Mouse (Mus musculus) kidney, postnatal 10 days (tissue): ENCODE results near the gene Gli3.

ENCODE experiments used
- DNase-seq: peaks from one replicate; pipeline ENCODE4 v3.0.0; 2021; ENCODE audit warnings: mixed read lengths

Gene Gli3

GRCm38 (mm10) chr13:15498338-15498737 lies 35.3 kb downstream of the Gli3 start:
- DNase-seq, result no peak

DNA sequence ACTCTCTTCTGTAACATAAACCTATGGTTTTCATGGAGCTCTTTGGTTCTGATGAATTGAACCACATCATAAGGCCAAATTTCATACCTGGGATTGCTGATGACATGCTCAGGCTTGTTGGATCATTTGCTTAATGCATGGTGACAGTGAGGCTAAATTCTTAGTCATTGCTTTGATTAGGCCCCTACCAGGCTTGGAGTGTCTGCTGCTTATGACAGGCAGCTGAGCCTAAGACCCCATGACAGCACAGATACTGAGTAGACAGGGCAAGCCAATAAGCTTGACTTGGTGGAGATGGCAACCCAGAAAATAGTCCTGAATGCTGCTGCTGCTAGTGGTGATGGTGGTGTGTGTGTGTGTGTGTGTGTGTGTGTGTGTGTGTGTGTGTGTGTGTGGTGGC lies 47.9 kb downstream of the Gli3 start:
- no peak for DNase-seq

GRCm38 (mm10) chr13:15513114-15513513 lies 50.1 kb downstream of the Gli3 start:
- no peak for DNase-seq

DNA sequence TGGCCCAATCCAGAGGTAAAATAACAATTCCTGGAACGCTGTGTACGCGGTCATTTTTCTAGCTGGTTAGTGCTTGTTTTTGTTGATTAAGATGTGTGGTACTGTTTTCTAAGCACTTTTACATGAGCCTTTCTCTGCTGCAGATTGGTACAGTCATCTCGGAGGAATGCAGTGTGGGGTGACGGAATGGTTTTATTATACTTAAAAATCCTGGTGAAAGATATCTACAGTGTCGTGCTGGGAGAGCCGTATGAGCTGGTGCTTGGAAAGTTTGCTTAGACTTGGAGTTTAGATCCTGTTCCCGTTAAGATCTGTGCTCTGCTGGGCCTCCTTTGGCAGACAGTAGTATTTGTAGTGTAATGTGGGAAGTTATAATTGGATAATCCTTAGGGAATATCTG lies 51.0 kb downstream of the Gli3 start:
- DNase-seq, result no peak

GRCm38 (mm10) chr13:15517048-15517760 lies 54.2 kb downstream of the Gli3 start:
- DNase-seq, result no peak

GRCm38 (mm10) chr13:15520353-15520752 lies 57.3 kb downstream of the Gli3 start:
- no peak for DNase-seq

DNA sequence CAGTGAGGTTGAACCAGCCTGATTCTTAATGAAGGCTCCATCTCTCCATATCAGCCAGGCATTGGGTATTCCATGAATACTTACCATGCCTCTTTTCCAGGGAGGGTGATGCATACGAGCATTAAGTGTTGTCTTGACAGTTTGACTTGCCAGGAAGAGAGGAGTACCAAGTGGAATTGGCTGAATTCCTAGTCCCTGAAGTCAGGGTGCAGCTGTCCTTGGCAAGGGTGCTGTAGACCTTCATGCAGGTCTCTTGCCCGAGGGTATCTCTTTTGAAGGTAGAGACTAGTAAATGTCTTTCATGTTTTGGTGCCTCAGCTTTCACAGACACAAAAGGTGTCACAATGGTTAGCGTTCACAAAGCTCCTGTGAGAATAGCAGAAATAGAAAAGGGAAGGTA lies 59.1 kb downstream of the Gli3 start:
- no peak for DNase-seq

DNA sequence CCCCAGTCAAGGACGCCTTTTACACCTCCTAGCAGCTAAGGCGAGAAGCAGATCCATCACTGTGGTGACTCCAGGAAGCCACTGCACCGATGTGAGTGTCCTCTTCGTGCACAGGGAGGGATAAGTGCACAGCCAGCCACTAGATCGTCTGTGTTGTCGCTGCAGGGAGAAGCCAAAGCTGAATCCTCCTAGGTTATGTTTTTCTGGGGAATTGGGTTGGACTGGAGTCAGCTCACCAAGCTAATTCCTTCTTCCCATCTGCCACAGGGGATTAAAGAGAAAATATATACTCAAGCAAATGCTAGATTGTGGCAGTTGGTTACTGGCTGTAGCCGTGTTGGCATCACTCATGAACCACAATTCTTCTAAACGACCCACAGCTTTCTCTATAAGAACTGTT lies 61.2 kb downstream of the Gli3 start:
- DNase-seq, result no peak

GRCm38 (mm10) chr13:15526691-15527090 lies 63.7 kb downstream of the Gli3 start:
- DNase-seq, result no peak

DNA sequence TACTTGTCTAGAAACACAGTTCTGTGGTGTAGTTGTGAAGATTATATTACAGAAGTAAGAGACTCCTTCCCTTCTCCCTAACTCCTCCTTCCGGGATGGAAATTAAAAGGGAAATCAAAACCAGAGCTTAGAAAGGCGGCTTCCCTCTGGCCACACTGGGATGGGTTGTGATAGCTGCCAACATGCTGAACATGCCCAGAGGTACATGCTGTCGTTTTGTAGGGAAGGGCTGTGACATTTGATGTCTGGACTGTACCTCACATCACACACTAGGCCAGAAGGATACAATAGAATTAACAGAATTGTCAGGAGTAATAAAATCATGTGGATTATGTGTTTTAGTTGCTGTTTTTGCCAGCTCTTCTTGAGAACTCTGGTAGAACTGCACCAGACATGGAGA lies 68.5 kb downstream of the Gli3 start:
- DNase-seq, result no peak

DNA sequence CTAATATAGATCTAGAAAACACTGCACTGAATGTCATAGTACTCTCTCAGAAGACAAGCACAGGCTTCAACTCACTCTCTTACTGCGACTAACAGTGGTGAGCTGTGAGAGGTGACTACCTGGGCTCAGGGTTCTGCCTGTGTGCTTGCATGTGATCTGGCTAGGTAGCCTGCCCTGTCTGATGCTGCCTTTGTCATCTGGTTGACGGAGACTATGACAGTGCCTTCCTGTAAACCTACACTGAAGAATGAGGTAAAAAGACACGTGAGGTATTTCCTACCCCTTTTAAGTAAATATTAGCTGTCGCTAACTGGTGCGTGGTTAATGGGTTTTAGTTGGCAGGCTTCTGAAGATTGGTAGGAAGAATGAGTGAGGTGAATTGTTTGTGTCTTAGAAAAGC lies 74.2 kb downstream of the Gli3 start:
- DNase-seq, result no peak

- DNase-seq, result peak; percentile 31
These were observed 74.6 kb downstream of the Gli3 start for GRCm38 (mm10) chr13:15537611-15538010.

- peak; percentile 43 for DNase-seq
These were observed 75.4 kb downstream of the Gli3 start for GRCm38 (mm10) chr13:15538389-15538788.

DNA sequence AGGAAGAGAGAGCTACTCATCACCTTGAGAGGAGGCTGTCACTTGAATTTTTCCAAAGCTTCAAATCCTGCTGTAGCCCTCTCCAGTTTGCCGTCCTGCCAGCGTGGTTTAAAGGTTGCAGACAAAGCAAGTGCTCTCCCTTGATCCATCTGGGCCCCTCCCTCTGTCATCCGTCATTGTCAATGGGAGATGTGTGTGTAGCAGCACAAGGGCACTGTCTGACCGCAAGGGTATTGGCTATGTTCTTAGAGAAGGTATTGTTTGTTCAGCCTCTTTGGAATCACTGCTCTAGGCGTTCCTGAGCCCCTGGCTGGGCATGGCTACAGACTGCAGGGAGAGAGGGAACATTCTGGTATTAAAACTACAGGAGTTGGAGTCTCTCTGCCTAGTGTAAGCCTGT lies 79.0 kb downstream of the Gli3 start:
- no peak for DNase-seq

DNA sequence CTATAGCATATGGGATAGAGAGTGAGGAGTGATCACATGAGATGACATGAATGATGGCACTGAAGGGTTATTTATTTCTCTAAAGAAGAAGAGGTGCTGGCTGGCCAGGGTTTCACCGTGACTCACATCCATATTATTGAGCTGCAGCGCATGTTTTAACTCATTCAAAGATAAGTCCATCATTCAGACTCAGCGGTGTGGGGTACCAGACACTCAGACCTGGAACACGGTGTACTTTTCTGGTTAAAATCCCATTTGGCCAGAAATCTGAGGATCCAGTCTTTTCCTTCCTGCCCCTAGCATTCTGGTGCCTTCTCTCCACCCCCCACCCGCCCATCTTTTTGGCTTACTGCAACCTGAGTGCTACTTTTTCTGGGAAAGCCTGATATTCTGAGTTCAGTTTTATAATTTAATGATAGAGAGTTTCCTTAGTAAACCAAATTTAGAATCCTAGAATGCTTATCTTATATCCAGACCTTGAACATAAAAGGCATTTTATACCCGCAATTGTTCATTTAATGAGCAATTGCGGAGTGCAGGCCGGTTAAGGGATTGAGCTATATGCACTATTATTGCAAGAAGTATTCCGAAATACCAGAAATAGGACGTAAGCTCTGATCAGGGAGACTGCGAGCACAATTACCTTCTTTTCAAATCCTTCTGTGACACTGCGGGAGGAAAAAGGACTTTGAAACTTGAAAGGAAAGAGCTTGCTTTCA lies 80.3 kb downstream of the Gli3 start:
- DNase-seq, result no peak

DNA sequence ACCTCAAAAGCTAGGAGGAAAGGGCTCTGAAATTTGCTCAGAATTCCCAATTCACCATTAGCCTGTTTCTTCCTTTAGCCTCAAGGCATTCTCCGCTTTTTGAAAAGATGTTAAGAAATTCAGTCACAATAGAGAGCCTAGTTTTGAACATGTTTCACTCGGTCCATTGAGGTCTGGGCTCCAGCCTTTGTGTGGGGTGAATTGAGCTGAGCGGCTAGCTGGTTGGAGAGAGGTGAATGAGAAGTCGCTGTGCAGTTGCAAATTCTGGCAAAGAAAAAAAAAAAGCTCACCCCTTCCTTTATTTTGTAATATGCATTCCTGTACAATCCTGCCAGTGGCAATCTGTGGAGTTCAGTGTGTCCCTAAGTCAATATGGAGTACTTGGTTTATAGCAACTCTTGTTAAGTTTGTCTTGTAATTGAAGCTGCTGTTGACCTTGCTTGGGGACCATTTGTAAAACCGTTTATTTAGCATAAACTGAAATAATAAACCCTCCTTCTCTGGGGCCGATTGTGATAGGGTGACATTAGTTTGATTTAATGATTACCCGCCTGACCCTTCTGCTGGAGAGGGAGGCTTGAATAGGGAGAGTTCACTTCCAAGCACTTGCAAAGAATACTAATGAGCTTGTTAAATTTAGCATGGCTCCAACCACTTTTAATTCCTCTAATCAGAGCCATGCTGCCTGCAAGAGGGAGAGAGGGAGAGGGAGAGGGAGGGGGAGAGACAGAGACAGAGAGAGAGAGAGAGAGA lies 81.0 kb downstream of the Gli3 start:
- no peak for DNase-seq

- DNase-seq, result no peak
These were observed 82.4 kb downstream of the Gli3 start for GRCm38 (mm10) chr13:15545346-15545896.

DNA sequence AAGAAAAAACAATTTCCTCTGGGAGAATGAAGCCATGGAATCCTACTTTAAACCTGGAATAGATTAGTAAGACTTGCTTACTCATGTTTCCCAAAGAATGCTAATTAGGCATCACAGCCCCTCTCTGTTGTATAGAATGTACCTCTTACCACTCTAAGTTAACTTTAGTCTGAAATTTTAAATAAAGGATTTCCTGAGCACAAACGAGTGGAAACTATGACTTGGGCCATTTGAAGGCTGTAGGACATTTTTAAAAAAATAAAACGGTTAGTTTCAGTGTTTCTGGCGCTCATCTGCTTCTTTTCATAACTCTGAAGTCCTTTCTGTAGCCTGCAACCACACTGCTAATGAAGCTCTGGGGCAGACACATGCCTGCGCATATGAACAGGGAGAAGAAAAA lies 83.2 kb downstream of the Gli3 start:
- no peak for DNase-seq

DNA sequence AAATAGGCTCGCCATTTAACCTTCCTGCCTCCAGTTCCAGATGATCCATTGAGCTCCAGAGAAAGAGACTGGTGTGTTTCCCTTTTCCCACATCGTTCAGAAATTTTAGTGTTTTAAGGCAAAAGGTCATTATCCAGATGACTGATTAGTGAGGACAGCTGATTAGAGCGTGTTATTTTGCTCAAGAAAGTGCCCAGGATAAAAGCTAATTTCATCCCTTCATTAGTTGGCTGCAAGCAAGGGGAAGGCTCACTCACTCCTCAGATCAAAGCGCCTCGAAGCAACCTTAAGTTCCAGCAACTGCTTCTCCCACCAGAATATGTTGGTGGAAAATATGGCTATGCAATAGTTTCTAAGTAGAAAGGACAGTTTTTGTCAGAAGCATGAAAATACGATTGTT lies 86.4 kb downstream of the Gli3 start:
- DNase-seq, result no peak

DNA sequence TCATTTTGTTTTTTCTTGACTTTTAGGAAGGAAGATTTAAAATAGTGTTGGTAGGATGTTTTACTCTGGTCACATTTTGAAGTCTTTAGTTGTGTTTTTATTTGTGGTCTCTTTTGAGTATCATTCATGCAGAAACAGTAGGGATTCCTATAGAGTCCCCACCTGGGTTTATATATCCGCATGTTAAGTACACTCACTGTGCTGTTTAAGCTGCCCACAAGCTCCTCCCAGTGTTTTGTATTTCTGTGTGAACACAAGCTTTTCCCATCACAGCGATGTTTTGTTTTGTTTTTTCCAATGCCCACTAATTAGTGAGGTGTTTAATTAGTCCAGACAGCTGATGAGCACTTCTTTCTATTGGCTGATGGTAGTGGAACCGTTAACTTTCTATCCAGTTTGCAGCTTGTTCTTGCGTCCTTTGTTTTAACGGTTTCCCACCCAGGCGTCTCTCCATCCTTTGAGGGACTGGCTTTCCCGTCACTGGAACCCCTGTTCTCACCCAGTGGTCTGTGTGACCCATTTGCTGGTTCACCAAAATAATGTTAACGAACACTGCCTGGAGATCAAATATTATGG lies 87.1 kb downstream of the Gli3 start:
- no peak for DNase-seq

- no peak for DNase-seq
These were observed 87.7 kb downstream of the Gli3 start for GRCm38 (mm10) chr13:15550731-15551130.

DNA sequence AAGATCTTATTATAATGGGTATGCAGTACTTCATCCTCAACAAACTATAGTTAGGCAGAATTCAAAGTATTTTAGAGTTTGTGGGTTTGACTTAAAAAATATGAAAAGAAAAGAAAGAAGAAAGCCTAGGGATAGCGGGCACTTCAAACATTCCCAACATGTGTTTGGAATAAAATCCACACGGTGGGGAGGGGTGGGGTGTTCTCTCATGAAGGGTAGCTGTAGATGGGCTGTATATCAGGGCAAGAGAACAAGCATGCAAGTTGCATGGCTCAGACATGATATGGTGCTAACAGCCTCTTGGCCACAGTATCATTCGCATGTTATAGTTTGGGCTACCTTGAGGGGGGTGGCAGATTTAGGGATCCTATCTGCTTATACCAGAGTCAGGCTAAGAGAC lies 89.0 kb downstream of the Gli3 start:
- DNase-seq, result no peak

DNA sequence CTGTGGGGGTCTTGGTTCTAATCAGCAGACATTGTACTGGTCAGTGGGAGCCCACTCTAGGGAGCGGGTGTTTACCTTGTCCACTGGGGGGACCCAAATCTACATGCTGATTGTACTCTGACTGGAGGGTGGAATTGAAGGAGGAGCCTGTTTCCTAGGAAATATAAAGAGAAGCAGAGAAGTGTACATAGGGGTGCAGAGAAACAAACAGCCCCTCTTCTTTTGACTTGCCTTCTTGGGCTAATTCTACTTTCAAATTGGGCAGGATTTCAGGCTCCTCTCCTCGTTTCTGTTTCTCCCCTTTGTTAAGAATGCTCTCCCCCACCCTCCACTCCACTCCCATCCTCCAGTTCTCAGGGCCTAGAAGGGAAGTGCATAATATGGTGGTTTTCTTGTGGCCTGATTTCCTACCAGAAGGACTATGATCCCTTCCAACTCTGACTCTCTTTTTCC lies 93.6 kb downstream of the Gli3 start:
- no peak for DNase-seq
